Mouse (Mus musculus) lung, postnatal 0 days (tissue): ENCODE measurements at regions not wholly inside any gene's neighbourhood (a gene's known extent, or its start where the extent isn't known, plus 50 kb on each side); places are given as distances from the start of the nearest gene placed in this dataset.

ENCODE experiments used
- CTCF ChIP-seq: IDR thresholded peaks from 2 replicates; pipeline ENCODE4 v1.5.1; 2016; ENCODE audit warnings: antibody characterized with exemption, mild to moderate bottlenecking
- EP300 ChIP-seq: IDR thresholded peaks from 2 replicates; pipeline ENCODE4 v1.6.1; 2016; ENCODE audit warnings: antibody characterized with exemption, mild to moderate bottlenecking, control low read depth

GRCm38 (mm10) chr8:103343891-103344290, 558.4 kb upstream of the Cdh11 start:
- TF ChIP-seq CTCF (no peak), EP300 (no peak)
